Mouse (Mus musculus) brown adipose tissue, adult 24 weeks (tissue): ENCODE data around the gene Paox. TPM values are rescaled to one million over a fixed set of nuclear protein-coding genes. Genes with fewer than 3 reads are reported as not detected.

ENCODE experiments used
- H3K27ac ChIP-seq: fragments of 200-500 bp; replicated peaks from 2 replicates; pipeline ENCODE4 v1.5.1; 2012; ENCODE audit warnings: low read depth, mild to moderate bottlenecking, low read length
- H3K4me1 ChIP-seq: fragments of 200-500 bp; 2 replicates; pipeline ENCODE4 v1.6.1; 2012; ENCODE audit warnings: low read length, mixed read lengths; ENCODE audit not compliant: control insufficient read depth, insufficient read depth, insufficient read length
- H3K4me3 ChIP-seq: fragments of 200-500 bp; 2 replicates; pipeline ENCODE4 v1.5.1; 2012; ENCODE audit warnings: low read depth, mild to moderate bottlenecking, low read length, moderate library complexity; ENCODE audit not compliant: insufficient read depth
- polyA plus RNA-seq: library from polyadenylated mRNA; stranded (reverse); fragments of >200 nt; gene quantifications from 2 replicates; pipeline ENCODE4 v1.2.4, GENCODE M21; 2012; ENCODE audit not compliant: missing spikeins, insufficient read depth, insufficient read length

Paox gene
- 45.1 and 45.3 TPM in 2 replicates for polyA plus RNA-seq

- H3K4me1 ChIP-seq: peaks cover 7% of the 10 kb centered on the region
- H3K27ac ChIP-seq: peak within 1 kb of the TSS; percentile 99
- H3K4me3 ChIP-seq: peak within 1 kb of the TSS; percentile 87
Measured at GRCm38 (mm10) chr7:140115583-140116328, at the start of gene Paox. TSS of gene Paox (plus strand) at chr7:140115799.

- no peak overlapping the region for H3K27ac ChIP-seq
- H3K4me3 ChIP-seq: no peak overlapping the region
- H3K4me1 ChIP-seq: no peaks in the 10 kb centered on the region
Measured at GRCm38 (mm10) chr7:140067397-140067796, 48.2 kb upstream of the Paox start.

GRCm38 (mm10) chr7:140070042-140070711, 45.4 kb upstream of the Paox start:
- H3K27ac ChIP-seq: no peak overlapping the region
- H3K4me1 ChIP-seq: no peaks in the 10 kb centered on the region
- H3K4me3 ChIP-seq: peak overlapping the region; percentile 47

- Histone ChIP-seq H3K27ac (no peak overlapping the region), H3K4me1 (no peaks in the 10 kb centered on the region), H3K4me3 (no peak overlapping the region)
Measured at GRCm38 (mm10) chr7:140077698-140078097, 37.9 kb upstream of the Paox start.

- Histone ChIP-seq H3K4me1 (no peaks in the 10 kb centered on the region), H3K4me3 (no peak overlapping the region), H3K27ac (no peak overlapping the region)
Measured at GRCm38 (mm10) chr7:140078711-140079110, 36.9 kb upstream of the Paox start.

GRCm38 (mm10) chr7:140080503-140081156, 35.0 kb upstream of the Paox start:
- Histone ChIP-seq H3K4me1 (no peaks in the 10 kb centered on the region), H3K4me3 (no peak overlapping the region), H3K27ac (no peak overlapping the region)

GRCm38 (mm10) chr7:140081408-140082241, 34.0 kb upstream of the Paox start:
- Histone ChIP-seq H3K4me1 (no peaks in the 10 kb centered on the region), H3K27ac (no peak overlapping the region), H3K4me3 (no peak overlapping the region)

GRCm38 (mm10) chr7:140082242-140082678, 33.3 kb upstream of the Paox start, which contains the start of gene Caly:
TSS of gene Caly (minus strand) at chr7:140082548.
- no peak within 1 kb of the TSS for H3K27ac ChIP-seq
- no peak within 1 kb of the TSS for H3K4me3 ChIP-seq
- H3K4me1 ChIP-seq: no peaks in the 10 kb centered on the region

- no peaks in the 10 kb centered on the region for H3K4me1 ChIP-seq
Measured at GRCm38 (mm10) chr7:140090601-140091000, 25.0 kb upstream of the Paox start.

GRCm38 (mm10) chr7:140092924-140093528, 22.6 kb upstream of the Paox start, which contains the start of gene Prap1:
TSS of gene Prap1 (plus strand) at chr7:140093395.
- H3K4me1 ChIP-seq: no peaks in the 10 kb centered on the region
- no peak within 1 kb of the TSS for H3K4me3 ChIP-seq
- no peak within 1 kb of the TSS for H3K27ac ChIP-seq

More at GRCm38 (mm10) chr7:140090601-140091000, 25.0 kb upstream of the Paox start:
- no peak overlapping the region for H3K27ac ChIP-seq
- no peak overlapping the region for H3K4me3 ChIP-seq

GRCm38 (mm10) chr7:140094954-140095353, 20.6 kb upstream of the Paox start:
- Histone ChIP-seq H3K27ac (no peak overlapping the region), H3K4me1 (no peaks in the 10 kb centered on the region), H3K4me3 (no peak overlapping the region)

GRCm38 (mm10) chr7:140095556-140095955, 20.0 kb upstream of the Paox start:
- Histone ChIP-seq H3K4me1 (no peaks in the 10 kb centered on the region), H3K4me3 (no peak overlapping the region), H3K27ac (no peak overlapping the region)

GRCm38 (mm10) chr7:140096055-140096454, 19.5 kb upstream of the Paox start:
- H3K4me3 ChIP-seq: no peak overlapping the region
- H3K4me1 ChIP-seq: no peaks in the 10 kb centered on the region
- no peak overlapping the region for H3K27ac ChIP-seq

- Histone ChIP-seq H3K4me3 (no peak overlapping the region), H3K4me1 (peaks cover 7% of the 10 kb centered on the region; the same call in 1 of the 2 replicates)
Measured at GRCm38 (mm10) chr7:140098466-140098865, 17.1 kb upstream of the Paox start.

More at GRCm38 (mm10) chr7:140098466-140098865, 17.1 kb upstream of the Paox start:
- no peak overlapping the region for H3K27ac ChIP-seq
